Mouse (Mus musculus) erythroblast, embryonic 14.5 days (primary cell): Measurements from ENCODE around the gene Slc6a1.

Experiments used
- GATA1 ChIP-seq: IDR thresholded peaks from 2 replicates; pipeline ENCODE4 v1.6.1; 2012; ENCODE audit warnings: low read length, inconsistent platforms, mixed read lengths
- TAL1 ChIP-seq: IDR thresholded peaks from 3 replicates; pipeline ENCODE4 v1.6.1; 2012; ENCODE audit warnings: low read length, inconsistent platforms, mixed read lengths

DNA sequence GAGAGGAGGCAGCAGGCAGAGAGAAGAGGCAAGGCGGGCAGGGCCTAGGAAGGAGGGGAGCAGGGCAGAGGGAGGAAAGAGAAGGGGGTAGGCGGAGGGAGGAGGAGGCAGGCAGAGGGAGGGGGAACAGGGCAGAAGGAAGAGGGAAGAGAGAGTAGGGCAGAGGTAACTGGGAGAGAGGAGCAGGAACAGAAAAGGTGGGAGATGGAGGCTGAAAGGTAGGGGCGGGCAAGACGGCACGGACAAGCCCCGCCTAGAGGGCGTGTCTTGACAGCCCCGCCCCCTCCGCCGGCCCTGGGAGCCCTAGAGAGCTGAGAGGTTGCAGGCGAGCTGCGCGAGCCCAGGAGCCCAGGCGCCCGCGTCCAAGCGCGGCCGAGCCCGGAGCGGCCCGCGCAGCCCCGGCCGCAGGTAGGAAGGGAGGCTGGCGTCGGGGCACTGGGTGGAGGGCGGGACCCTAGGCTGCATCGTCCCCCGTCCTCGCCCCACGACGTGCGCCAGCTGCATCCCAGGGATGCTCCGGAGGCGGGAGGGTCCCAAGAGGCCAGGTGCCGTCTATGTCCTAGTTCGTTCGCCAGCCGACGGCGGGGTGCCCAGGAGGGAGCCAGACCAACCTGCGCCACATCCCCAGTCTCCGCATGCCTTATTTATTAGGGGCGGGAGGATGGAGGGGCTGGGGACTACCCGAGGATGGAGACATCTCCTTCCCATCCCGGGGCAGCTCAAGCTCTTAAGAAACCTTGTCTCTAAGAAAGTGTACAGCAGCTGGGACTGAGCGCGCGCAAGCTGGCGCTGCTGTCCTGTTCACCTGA lies at the start of gene Slc6a1:
- no peak for TF ChIP-seq TAL1
- TF ChIP-seq GATA1: no peak
